26 mouse cellular contexts compared by ENCODE assay signal in genomic region chr6:119658441-119658840, GRCm38 (mm10).
DNase-seq lines count a peak whose midpoint lies in the region; ATAC-seq and TF ChIP-seq lines count a peak whose summit lies in the region.
"Had no signal": no experiment of that assay in that cellular context is flagged by ENCODE, and none has a peak within 500 bp of the region (broad histone marks: within the 10 kb centered on the region; RNA-seq: fewer than 3 reads in every experiment).

No protein-coding gene starts in this region.

- 95% methylated on average over 2 of the region's 2 CpGs for WGBS in kidney, embryonic 16.5 days
- WGBS in kidney, embryonic 15.5 days, result 90% methylated on average over 2 of the region's 2 CpGs
- WGBS in intestine, postnatal 0 days, result 63% methylated on average over 2 of the region's 2 CpGs

- TF ChIP-seq CTCF in intestine, postnatal 0 days (IDR thresholded peaks at IDR 0.05; ENCODE audit: low read depth), result no peak

- H3K4me2 ChIP-seq in kidney, embryonic 16.5 days (replicated peaks; ENCODE audit: low read depth, low read length), result no peak overlapping the region
- H3K4me2 ChIP-seq in kidney, embryonic 15.5 days, result no peak overlapping the region
- no peak overlapping the region for H3K4me2 ChIP-seq in intestine, postnatal 0 days (replicated peaks; ENCODE audit: low read depth)
- H3K4me2 ChIP-seq: embryonic facial prominence, embryonic 12.5 days; embryonic facial prominence, embryonic 15.5 days; heart, embryonic 12.5 days; heart, embryonic 15.5 days; hindbrain, embryonic 13.5 days had no signal

- no peak overlapping the region for H3K4me3 ChIP-seq in kidney, embryonic 16.5 days (ENCODE audit: low read length)
- no peak overlapping the region for H3K4me3 ChIP-seq in kidney, embryonic 15.5 days (replicated peaks)
- H3K4me3 ChIP-seq in intestine, postnatal 0 days (ENCODE audit: low read depth, low read length), result no peak overlapping the region
- H3K4me3 ChIP-seq: embryonic facial prominence, embryonic 12.5 days; embryonic facial prominence, embryonic 15.5 days; gastrocnemius, adult 2 months; heart, embryonic 12.5 days; heart, embryonic 15.5 days; hindbrain, embryonic 10.5 days; hindbrain, embryonic 13.5 days had no signal

- no peak for ATAC-seq in kidney, embryonic 16.5 days (ENCODE audit: low FRiP score, low TSS enrichment)
- no peak for ATAC-seq in kidney, embryonic 15.5 days (replicated peaks; ENCODE audit: low FRiP score)
- ATAC-seq in intestine, postnatal 0 days, result peak; percentile 49
- ATAC-seq: CD4-positive, CD25-positive, alpha-beta regulatory T cell, adult 4 months; forebrain, embryonic 14.5 days; forebrain, postnatal 0 days had no signal

- no peak overlapping the region for H3K9ac ChIP-seq in kidney, embryonic 16.5 days (replicated peaks; ENCODE audit: low read length)
- no peak overlapping the region for H3K9ac ChIP-seq in kidney, embryonic 15.5 days
- no peak overlapping the region for H3K9ac ChIP-seq in intestine, postnatal 0 days (ENCODE audit: low read depth, low read length)
- H3K9ac ChIP-seq: embryonic facial prominence, embryonic 12.5 days; embryonic facial prominence, embryonic 15.5 days; forebrain, postnatal 0 days; heart, embryonic 12.5 days; heart, embryonic 15.5 days; hindbrain, embryonic 13.5 days had no signal

- H3K27ac ChIP-seq in kidney, embryonic 16.5 days (ENCODE audit: low read length), result no peak overlapping the region
- no peak overlapping the region for H3K27ac ChIP-seq in kidney, embryonic 15.5 days
- H3K27ac ChIP-seq in intestine, postnatal 0 days (ENCODE audit: low read depth, low read length), result peak overlapping the region; percentile 29; the same call in 1 of the 2 replicates
- H3K27ac ChIP-seq: embryonic facial prominence, embryonic 12.5 days; embryonic facial prominence, embryonic 15.5 days; gastrocnemius, adult 2 months; heart, embryonic 15.5 days; hindbrain, embryonic 10.5 days; hindbrain, embryonic 13.5 days had no signal

- H3K27me3 ChIP-seq in kidney, embryonic 16.5 days (ENCODE audit: insufficient read depth, low read length), result no peaks in the 10 kb centered on the region
- H3K27me3 ChIP-seq in kidney, embryonic 15.5 days, result no peaks in the 10 kb centered on the region
- H3K27me3 ChIP-seq in intestine, postnatal 0 days (replicated peaks; ENCODE audit: control insufficient read depth, insufficient read depth, low read length), result no peaks in the 10 kb centered on the region
- H3K27me3 ChIP-seq: embryonic facial prominence, embryonic 12.5 days; embryonic facial prominence, embryonic 15.5 days; heart, embryonic 12.5 days; heart, embryonic 15.5 days; hindbrain, embryonic 13.5 days had no signal

- H3K4me1 ChIP-seq in kidney, embryonic 16.5 days (ENCODE audit: insufficient read depth, low read length), result no peaks in the 10 kb centered on the region
- H3K4me1 ChIP-seq in kidney, embryonic 15.5 days, result no peaks in the 10 kb centered on the region
- no peaks in the 10 kb centered on the region for H3K4me1 ChIP-seq in intestine, postnatal 0 days (replicated peaks; ENCODE audit: control insufficient read depth, insufficient read depth, low read length)
- H3K4me1 ChIP-seq: embryonic facial prominence, embryonic 15.5 days; hindbrain, embryonic 10.5 days; hindbrain, embryonic 13.5 days had no signal

- H3K9me3 ChIP-seq in kidney, embryonic 16.5 days (ENCODE audit: low read length), result no peaks in the 10 kb centered on the region
- H3K9me3 ChIP-seq in kidney, embryonic 15.5 days (replicated peaks), result no peaks in the 10 kb centered on the region
- no peaks in the 10 kb centered on the region for H3K9me3 ChIP-seq in intestine, postnatal 0 days (ENCODE audit: control insufficient read depth)
- H3K9me3 ChIP-seq: embryonic facial prominence, embryonic 12.5 days; embryonic facial prominence, embryonic 15.5 days; heart, embryonic 12.5 days; heart, embryonic 15.5 days; hindbrain, embryonic 10.5 days; hindbrain, embryonic 13.5 days had no signal

- DNase-seq in kidney, adult 8-10 months, result peak; percentile 15 to 52
- peak; percentile 34 to 38 for DNase-seq in kidney, postnatal 36 days
- no peak for DNase-seq in gastrocnemius, adult 8-10 months (ENCODE audit: low spot score in 2 of 2)
- DNase-seq: adrenal gland, adult 2 months; adrenal gland, postnatal 14 days; cerebellum, adult 11 months; cerebellum, adult 2 months; cerebellum, adult 9-11 months; cerebellum, postnatal 25 days; forebrain, postnatal 0 days; gastrocnemius, adult 2 months; gastrocnemius, postnatal 25 days; heart, adult 18-20 months; heart, postnatal 10 days; heart, postnatal 36 days had no signal

- H3K36me3 ChIP-seq in kidney, embryonic 16.5 days (ENCODE audit: insufficient read depth, low read length), result no peaks in the 10 kb centered on the region
- H3K36me3 ChIP-seq in kidney, embryonic 15.5 days, result no peaks in the 10 kb centered on the region
- no peaks in the 10 kb centered on the region for H3K36me3 ChIP-seq in intestine, postnatal 0 days (ENCODE audit: control insufficient read depth, insufficient read depth)
- H3K36me3 ChIP-seq: embryonic facial prominence, embryonic 12.5 days; embryonic facial prominence, embryonic 15.5 days; heart, embryonic 12.5 days; heart, embryonic 15.5 days; hindbrain, embryonic 10.5 days; hindbrain, embryonic 13.5 days had no signal

Comparison
In these comparisons a context has a peak if more than half of its experiments do, and no peak if none do; other contexts are left out.
1. DNase-seq: peak in kidney, adult 8-10 months (2 of 2) and kidney, postnatal 36 days (2 of 2); none in gastrocnemius, adult 8-10 months (0 of 2).